Mouse (Mus musculus) stomach, postnatal 0 days (tissue): ENCODE data around the gene Nrip2. TPM values are rescaled to one million over a fixed set of nuclear protein-coding genes. Genes with fewer than 3 reads are reported as not detected.

Experiments used
- ATAC-seq: fragments of 200-750 bp; cut with Nextera tagmentation; 2 replicates; pipeline ENCODE4 v1.8.0; 2017; ENCODE audit not compliant: low FRiP score, low TSS enrichment
- DNase-seq: peaks from one replicate; pipeline ENCODE4 v3.0.0-alpha.2; 2016; ENCODE audit warnings: low spot score
- H3K27ac ChIP-seq: fragments of 300-500 bp; sonication (generic); replicated peaks from 2 replicates; pipeline ENCODE4 v1.5.1; 2014; ENCODE audit warnings: mild to moderate bottlenecking, control low read depth
- H3K27me3 ChIP-seq: fragments of 300-500 bp; sonication (generic); 2 replicates; pipeline ENCODE4 v1.6.1; 2014; ENCODE audit warnings: low read length; ENCODE audit not compliant: control insufficient read depth, insufficient read depth
- H3K36me3 ChIP-seq: fragments of 300-500 bp; sonication (generic); 2 replicates; pipeline ENCODE4 v1.6.1; 2014; ENCODE audit warnings: low read length, mixed read lengths; ENCODE audit not compliant: control insufficient read depth, insufficient read depth
- H3K4me1 ChIP-seq: fragments of 300-500 bp; sonication (generic); replicated peaks from 2 replicates; pipeline ENCODE4 v1.6.1; 2014; ENCODE audit warnings: antibody characterized with exemption; ENCODE audit not compliant: control insufficient read depth, insufficient read depth
- H3K4me2 ChIP-seq: fragments of 300-500 bp; sonication (generic); replicated peaks from 2 replicates; pipeline ENCODE4 v1.6.1; 2014; ENCODE audit warnings: low read depth, mild to moderate bottlenecking, control low read depth, moderate library complexity
- H3K4me3 ChIP-seq: fragments of 300-500 bp; sonication (generic); 2 replicates; pipeline ENCODE4 v1.5.1; 2014; ENCODE audit warnings: low read depth, low read length, control low read depth
- H3K9ac ChIP-seq: fragments of 300-500 bp; sonication (generic); 2 replicates; pipeline ENCODE4 v1.6.1; 2014; ENCODE audit warnings: mild to moderate bottlenecking, low read length, control low read depth, mixed read lengths
- H3K9me3 ChIP-seq: fragments of 300-500 bp; sonication (generic); 2 replicates; pipeline ENCODE4 v1.6.1; 2016; ENCODE audit warnings: low read length; ENCODE audit not compliant: control insufficient read depth
- CTCF ChIP-seq: IDR thresholded peaks from 2 replicates; pipeline ENCODE4 v1.5.1; 2016; ENCODE audit warnings: antibody characterized with exemption, low read depth, mild to moderate bottlenecking, moderate library complexity
- EP300 ChIP-seq: optimal IDR thresholded peaks from 2 replicates; pipeline ENCODE3; 2016; ENCODE audit warnings: antibody characterized with exemption
- WGBS: fragments of 180-500 bp; shearing (Covaris S2); extraction: QIAGEN DNeasy Blood & Tissue Kit; methylation state at CpG from one replicate; pipeline ENCODE4 v1.1.7; 2014; 5-methylcytosine and 5-hydroxymethylcytosine counted together
- polyA plus RNA-seq: library from polyadenylated mRNA; unstranded; fragments of >200 nt; fragmentation: Nextera tagmentation; extraction: Ambion mirVana; gene quantifications from 2 replicates; pipeline ENCODE4 v1.2.1, GENCODE M21; 2015

Gene Nrip2
- polyA plus RNA-seq, 1 experiment from 2014 or later: 2.2 TPM

- Histone ChIP-seq H3K27me3 (no peaks in the 10 kb centered on the region), H3K9me3 (no peaks in the 10 kb centered on the region), H3K4me1 (no peaks in the 10 kb centered on the region), H3K27ac (no peak overlapping the region), H3K4me3 (no peak overlapping the region), H3K9ac (no peak overlapping the region), H3K4me2 (peak overlapping the region; percentile 21), H3K36me3 (no peaks in the 10 kb centered on the region)
- TF ChIP-seq EP300: no peak
- TF ChIP-seq CTCF: peak; percentile 86
- WGBS: 14% methylated on average over 14 of the region's 14 CpGs
- DNase-seq: peak; percentile 60
- peak; percentile 85 for ATAC-seq
Observed at GRCm38 (mm10) chr6:128445761-128446535, 46.9 kb downstream of the Nrip2 start.

DNA sequence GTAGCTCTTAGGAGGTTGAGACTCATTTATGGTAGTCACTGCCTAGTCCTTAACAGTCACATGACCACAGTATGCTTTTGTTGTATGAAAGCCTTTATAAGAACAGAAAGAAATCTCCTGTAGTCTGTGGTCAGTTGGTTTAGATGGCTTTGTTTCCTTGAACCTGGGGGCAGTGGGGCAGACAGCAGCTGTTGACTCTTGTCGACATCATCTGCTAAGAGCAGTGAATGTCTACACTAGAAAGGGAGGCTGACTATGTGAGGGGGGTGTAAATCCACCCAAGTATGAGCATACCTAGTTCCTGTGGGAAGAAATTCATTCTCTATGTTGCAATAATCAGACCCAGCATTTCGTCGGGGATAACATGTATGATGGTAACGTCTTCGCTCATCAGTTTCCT lies 48.0 kb downstream of the Nrip2 start:
- TF ChIP-seq EP300 (no peak), CTCF (no peak)
- 89% methylated on average over 5 of the region's 5 CpGs for WGBS
- Histone ChIP-seq H3K27ac (no peak overlapping the region), H3K9ac (no peak overlapping the region), H3K4me2 (no peak overlapping the region), H3K36me3 (no peaks in the 10 kb centered on the region), H3K9me3 (no peaks in the 10 kb centered on the region), H3K4me3 (no peak overlapping the region), H3K4me1 (no peaks in the 10 kb centered on the region), H3K27me3 (no peaks in the 10 kb centered on the region)
- no peak for ATAC-seq
- DNase-seq: no peak

DNA sequence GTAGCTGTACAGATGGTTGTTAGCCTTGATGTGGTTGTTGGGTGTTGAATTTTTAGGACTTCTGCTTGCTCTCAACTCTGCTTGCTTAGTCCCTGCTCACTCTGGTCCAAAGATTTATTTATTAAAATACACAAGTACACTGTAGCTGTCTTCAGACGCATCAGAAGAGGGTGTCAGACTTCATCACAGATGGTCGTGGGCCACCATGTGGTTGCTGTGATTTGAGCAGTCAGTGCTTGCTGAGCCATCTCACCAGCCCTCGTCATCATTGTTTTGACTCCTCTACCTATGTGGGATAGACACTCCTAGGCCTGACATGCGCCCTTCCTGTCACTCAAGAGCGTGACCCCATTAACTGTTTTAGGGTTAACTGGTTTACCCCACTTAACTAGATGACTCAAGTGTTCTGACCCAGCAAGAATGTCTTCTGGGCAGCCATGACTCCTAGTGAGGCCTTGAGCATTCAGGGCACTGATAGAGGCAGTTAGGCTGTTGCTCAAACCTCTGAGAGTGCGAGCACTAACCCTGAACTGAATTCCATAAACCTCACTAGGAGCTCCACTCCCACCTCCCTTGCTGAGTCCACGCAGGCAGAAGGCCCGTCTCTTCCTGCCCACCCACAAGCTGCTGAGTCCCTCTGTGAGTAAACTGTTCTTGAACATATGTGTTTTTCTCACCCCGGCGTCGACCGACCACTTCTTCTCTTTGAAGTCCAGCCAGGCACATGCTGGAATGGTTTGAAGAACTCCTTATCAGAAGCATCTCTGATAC lies 56.9 kb downstream of the Nrip2 start:
- Histone ChIP-seq H3K27ac (no peak overlapping the region), H3K9me3 (no peaks in the 10 kb centered on the region), H3K27me3 (no peaks in the 10 kb centered on the region), H3K36me3 (no peaks in the 10 kb centered on the region), H3K9ac (no peak overlapping the region), H3K4me3 (no peak overlapping the region), H3K4me1 (no peaks in the 10 kb centered on the region), H3K4me2 (no peak overlapping the region)
- 62% methylated on average over 12 of the region's 12 CpGs for WGBS
- DNase-seq (no peak), ATAC-seq (no peak)
- TF ChIP-seq EP300: no peak
- no peak for TF ChIP-seq CTCF

DNA sequence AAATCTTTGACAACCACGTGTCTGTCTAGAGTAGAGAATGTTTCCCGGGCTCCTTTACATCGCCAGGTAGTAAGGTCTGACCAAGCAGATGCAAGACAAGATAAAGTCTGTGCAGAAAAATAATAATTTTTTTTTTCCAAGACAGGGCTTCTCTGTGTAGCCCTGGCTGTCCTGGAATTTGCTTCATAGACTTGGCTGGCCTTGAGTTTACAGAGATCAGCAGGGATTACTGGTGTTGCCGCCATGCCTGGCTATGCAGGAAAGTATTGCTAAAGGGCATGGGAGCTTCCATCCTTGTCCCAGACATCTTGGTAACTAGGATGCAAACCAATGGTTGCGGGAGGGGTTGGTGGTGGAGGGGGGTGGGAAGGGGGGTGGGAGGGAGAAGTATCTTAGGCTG lies 58.1 kb downstream of the Nrip2 start:
- TF ChIP-seq EP300 (no peak), CTCF (no peak)
- Histone ChIP-seq H3K4me2 (no peak overlapping the region), H3K27ac (no peak overlapping the region), H3K4me3 (no peak overlapping the region), H3K27me3 (no peaks in the 10 kb centered on the region), H3K9ac (no peak overlapping the region), H3K9me3 (no peaks in the 10 kb centered on the region), H3K36me3 (no peaks in the 10 kb centered on the region), H3K4me1 (no peaks in the 10 kb centered on the region)
- ATAC-seq (no peak), DNase-seq (no peak)
- WGBS: 74% methylated on average over 5 of the region's 5 CpGs

DNA sequence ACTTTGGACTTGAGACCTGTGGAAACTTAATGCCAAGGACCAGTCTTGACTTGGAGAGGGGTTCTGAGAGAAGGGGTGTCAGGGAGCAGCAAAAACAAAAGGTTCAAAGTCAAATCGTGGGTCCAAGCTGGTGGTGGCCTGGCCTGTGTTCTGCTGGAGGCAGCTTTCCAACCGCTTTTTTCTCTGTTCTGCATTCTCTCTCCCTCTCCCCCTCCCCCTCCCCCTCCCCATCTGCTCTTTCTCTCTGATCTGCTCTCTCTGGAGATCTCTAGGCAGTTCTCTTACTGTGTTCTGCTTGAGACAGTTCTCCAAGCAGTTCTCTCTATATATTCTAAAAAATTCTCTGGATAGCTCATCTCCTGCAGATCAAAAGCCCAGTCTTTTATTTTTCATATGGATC lies 61.2 kb downstream of the Nrip2 start:
- Histone ChIP-seq H3K27me3 (no peaks in the 10 kb centered on the region), H3K9ac (no peak overlapping the region), H3K36me3 (no peaks in the 10 kb centered on the region), H3K4me1 (no peaks in the 10 kb centered on the region), H3K4me3 (no peak overlapping the region), H3K9me3 (no peaks in the 10 kb centered on the region), H3K4me2 (no peak overlapping the region), H3K27ac (no peak overlapping the region)
- 55% methylated on average over 2 of the region's 2 CpGs for WGBS
- ATAC-seq (no peak), DNase-seq (no peak)
- TF ChIP-seq CTCF: no peak
- no peak for TF ChIP-seq EP300
